27 mouse cellular contexts compared by ENCODE assay signal in the genomic region with DNA sequence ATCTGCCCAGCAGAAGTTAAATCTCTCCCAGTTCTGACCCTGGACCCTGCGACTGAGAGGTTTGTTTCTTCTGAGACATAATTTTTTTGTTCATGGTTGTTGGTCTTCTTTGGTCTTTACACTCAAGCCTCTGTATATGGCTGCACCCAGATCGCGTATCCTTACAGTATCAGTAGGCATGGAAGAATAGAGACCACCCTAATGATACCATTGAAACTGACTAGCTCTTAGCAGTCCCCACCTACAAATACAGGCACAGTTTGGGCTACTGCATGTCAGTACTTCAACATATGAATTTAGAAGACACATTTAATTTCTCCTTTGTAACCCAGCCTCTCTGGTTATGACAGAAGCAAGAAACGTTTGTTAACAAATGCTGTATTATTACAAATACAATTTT.
"Had no signal": no experiment of that assay in that cellular context is flagged by ENCODE, and none has a peak within 500 bp of the region (broad histone marks: within the 10 kb centered on the region; RNA-seq: fewer than 3 reads in every experiment).

No protein-coding gene starts in this region.

- ATAC-seq: liver, embryonic 12.5 days; lung, postnatal 0 days had no signal

- H3K4me1 ChIP-seq: limb, embryonic 10.5 days; limb, embryonic 12.5 days; limb, embryonic 13.5 days; limb, embryonic 15.5 days; liver, embryonic 12.5 days; liver, embryonic 13.5 days; liver, embryonic 15.5 days; lung, embryonic 15.5 days; megakaryocyte, embryonic 14.5 days; midbrain, embryonic 12.5 days; midbrain, embryonic 15.5 days; neural tube, embryonic 12.5 days had no signal

- H3K36me3 ChIP-seq: limb, embryonic 10.5 days; limb, embryonic 12.5 days; limb, embryonic 13.5 days; limb, embryonic 15.5 days; liver, embryonic 12.5 days; liver, embryonic 13.5 days; liver, embryonic 15.5 days; lung, embryonic 15.5 days; midbrain, embryonic 12.5 days; midbrain, embryonic 15.5 days; neural tube, embryonic 12.5 days had no signal

- H3K9ac ChIP-seq: limb, embryonic 12.5 days; limb, embryonic 13.5 days; limb, embryonic 15.5 days; liver, embryonic 12.5 days; liver, embryonic 13.5 days; liver, embryonic 14.5 days; liver, embryonic 15.5 days; liver, postnatal 0 days; lung, embryonic 14.5 days; lung, embryonic 15.5 days; midbrain, embryonic 12.5 days; midbrain, embryonic 15.5 days; neural tube, embryonic 12.5 days had no signal

- H3K4me2 ChIP-seq: limb, embryonic 12.5 days; limb, embryonic 13.5 days; limb, embryonic 15.5 days; liver, embryonic 11.5 days; liver, embryonic 12.5 days; liver, embryonic 13.5 days; liver, embryonic 15.5 days; lung, embryonic 14.5 days; lung, embryonic 15.5 days; midbrain, embryonic 11.5 days; midbrain, embryonic 12.5 days; midbrain, embryonic 15.5 days; neural tube, embryonic 12.5 days had no signal

- H3K4me3 ChIP-seq: left cerebral cortex, adult 2 months; limb, embryonic 10.5 days; limb, embryonic 12.5 days; limb, embryonic 13.5 days; limb, embryonic 15.5 days; liver, embryonic 12.5 days; liver, embryonic 13.5 days; liver, embryonic 15.5 days; lung, embryonic 15.5 days; megakaryocyte, embryonic 14.5 days; midbrain, embryonic 12.5 days; midbrain, embryonic 15.5 days; myocyte; neural tube, embryonic 12.5 days had no signal

- DNase-seq: left cerebral cortex, postnatal 4 days; liver; liver, embryonic 13.5 days; liver, postnatal 0 days; lung, adult 18-20 months; lung, adult 2 months; lung, postnatal 10 days; lung, postnatal 4 days had no signal

- H3K27ac ChIP-seq: left cerebral cortex, adult 2 months; limb, embryonic 10.5 days; limb, embryonic 12.5 days; limb, embryonic 13.5 days; limb, embryonic 15.5 days; liver, embryonic 12.5 days; liver, embryonic 13.5 days; liver, embryonic 14.5 days; liver, embryonic 15.5 days; lung, embryonic 15.5 days; macrophage; midbrain, embryonic 12.5 days; midbrain, embryonic 15.5 days; neural tube, embryonic 12.5 days had no signal

- H3K9me3 ChIP-seq: limb, embryonic 10.5 days; limb, embryonic 12.5 days; limb, embryonic 13.5 days; limb, embryonic 15.5 days; liver, embryonic 12.5 days; liver, embryonic 13.5 days; liver, embryonic 15.5 days; lung, embryonic 15.5 days; megakaryocyte, embryonic 14.5 days; midbrain, embryonic 12.5 days; midbrain, embryonic 15.5 days; neural tube, embryonic 12.5 days had no signal

- H3K27me3 ChIP-seq: limb, embryonic 12.5 days; limb, embryonic 13.5 days; limb, embryonic 15.5 days; liver, embryonic 12.5 days; liver, embryonic 13.5 days; liver, embryonic 15.5 days; lung, embryonic 15.5 days; megakaryocyte, embryonic 14.5 days; midbrain, embryonic 12.5 days; midbrain, embryonic 15.5 days; neural tube, embryonic 12.5 days had no signal
